Mouse (Mus musculus): ENCODE results near the gene Alg11.

Alg11 gene

DNA sequence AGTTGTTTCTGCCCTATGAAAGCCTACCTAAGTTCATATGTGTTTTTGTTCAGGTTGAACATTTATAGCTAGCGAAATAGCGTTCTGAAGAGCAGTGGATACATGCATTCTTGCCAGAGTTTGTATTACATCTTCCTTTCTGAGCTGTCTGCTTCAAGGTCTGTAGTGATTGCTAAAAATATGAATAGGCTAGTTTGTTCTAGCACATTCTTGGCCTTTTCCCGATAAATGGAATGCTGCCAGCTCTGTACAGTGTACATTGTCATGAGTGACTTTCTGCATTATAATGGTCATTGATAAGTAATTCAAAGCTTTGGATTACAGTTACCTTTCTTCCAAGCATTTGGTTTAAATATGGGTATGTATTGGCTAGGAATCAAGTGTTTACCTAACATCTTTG, 605 bp downstream of the Alg11 start:
- no peak for DNase-seq (ENCODE audit: low spot score in 2 of 2)

DNA sequence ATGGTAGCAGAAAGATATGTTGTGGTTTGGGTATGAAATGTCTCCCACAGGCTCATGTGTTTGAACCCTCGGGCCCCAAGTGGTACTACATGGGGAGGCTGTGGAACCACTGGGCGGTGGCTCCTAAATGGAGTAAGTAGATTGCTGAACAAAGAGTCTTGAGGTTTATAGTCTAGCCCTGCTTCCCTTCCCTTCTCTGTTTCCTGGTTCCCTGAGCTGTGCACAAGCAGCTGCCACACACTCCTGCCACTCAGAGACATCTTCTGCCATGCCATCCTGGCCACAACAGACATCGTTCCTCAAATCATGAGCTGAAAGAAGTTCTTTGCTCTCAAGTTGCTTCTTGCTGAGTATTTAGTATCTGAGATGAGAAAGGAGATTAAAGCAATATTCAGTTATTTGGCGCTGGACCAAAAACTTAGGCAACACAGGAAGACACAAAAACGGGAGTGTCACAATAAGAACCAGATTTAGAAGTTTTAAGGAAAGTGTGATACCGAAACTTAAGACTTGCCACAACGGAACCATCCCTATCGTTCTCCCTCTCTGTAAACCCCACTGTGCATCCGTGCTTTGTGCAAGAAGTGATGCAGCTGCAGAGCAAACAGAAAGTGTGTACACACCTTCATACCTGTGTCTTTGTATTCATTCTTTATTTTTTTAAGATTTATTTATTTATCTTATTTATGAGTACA, 18.9 kb downstream of the Alg11 start:
- no peak for DNase-seq (ENCODE audit: low spot score in 2 of 2)

DNA sequence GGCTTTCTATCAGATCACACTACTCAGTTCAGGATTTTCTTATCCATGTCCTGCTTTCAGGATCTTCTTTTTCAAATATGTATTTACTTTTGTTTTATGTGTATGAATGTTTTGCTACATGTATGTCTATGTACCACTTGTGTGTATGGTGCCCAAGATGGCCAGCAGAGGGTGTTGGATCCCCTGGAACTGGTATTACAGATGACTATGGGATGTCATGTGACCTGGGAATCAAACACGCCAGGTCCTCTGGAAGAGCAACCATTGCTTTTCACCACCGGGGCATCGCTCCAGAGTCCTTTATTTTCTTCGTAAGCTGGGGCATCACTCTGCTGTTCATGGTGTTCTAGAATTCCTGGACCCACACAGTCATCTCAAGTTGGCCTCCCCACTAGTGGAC, 28.7 kb downstream of the Alg11 start:
- no peak for DNase-seq (ENCODE audit: low spot score in 2 of 2)

DNA sequence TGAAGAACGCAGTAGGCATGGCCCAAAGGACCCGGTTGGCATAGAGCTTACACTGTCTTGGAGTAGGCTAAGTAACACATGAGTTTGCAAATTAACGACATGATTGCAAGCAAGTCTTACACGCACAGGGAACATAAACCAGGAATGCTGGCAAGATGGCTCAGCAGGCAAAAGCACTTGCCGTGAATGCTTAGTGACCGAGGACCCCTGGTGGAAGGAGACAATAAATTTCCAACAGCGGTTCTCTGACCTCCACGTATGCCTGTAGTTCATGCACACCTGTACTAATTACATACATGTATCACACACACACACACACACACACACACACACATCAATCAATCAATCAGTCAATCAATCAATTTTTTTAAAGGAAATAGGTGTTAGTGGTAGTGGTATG, 31.0 kb downstream of the Alg11 start:
- no peak for DNase-seq (ENCODE audit: low spot score in 2 of 2)

DNA sequence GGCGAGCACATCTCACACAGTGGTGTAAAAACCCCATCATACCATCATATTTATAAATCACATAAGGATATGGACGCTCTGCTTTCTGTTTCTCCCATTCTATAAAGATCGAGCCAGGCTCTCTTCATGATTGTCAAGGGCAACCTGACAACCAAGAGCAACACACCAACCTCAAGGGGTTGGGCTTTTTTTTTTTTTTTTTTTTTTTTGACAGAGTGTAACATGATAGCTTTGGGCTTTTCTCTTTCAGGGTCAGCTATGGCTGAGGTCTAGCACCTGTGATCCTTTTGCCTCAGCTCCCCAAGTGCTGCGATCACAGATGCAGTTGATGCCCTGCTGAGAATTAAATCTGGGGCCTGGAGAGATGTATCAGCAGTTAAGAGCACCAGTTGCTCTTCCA, 46.5 kb downstream of the Alg11 start:
- DNase-seq (ENCODE audit: low spot score in 2 of 2), result no peak

All from spleen, postnatal 36 days (tissue).